Mouse (Mus musculus) embryonic facial prominence, embryonic 12.5 days (tissue): ENCODE measurements around the gene Ctso. TPM values are rescaled to one million over a fixed set of nuclear protein-coding genes. Genes with fewer than 3 reads are reported as not detected.

Experiments
- ATAC-seq: fragments of 200-750 bp; cut with Nextera tagmentation; 2 replicates; pipeline ENCODE4 v1.8.0; 2017; ENCODE audit not compliant: insufficient number of reproducible peaks, insufficient read depth, low FRiP score, low TSS enrichment
- H3K27ac ChIP-seq: fragments of 300-500 bp; sonication (generic); 2 replicates; pipeline ENCODE4 v1.5.1; 2016; ENCODE audit warnings: mild to moderate bottlenecking
- H3K27me3 ChIP-seq: fragments of 300-500 bp; sonication (generic); 2 replicates; pipeline ENCODE4 v1.6.1; 2016; ENCODE audit warnings: mild to moderate bottlenecking, moderate library complexity
- H3K36me3 ChIP-seq: fragments of 300-500 bp; sonication (generic); 2 replicates; pipeline ENCODE4 v1.6.1; 2016; ENCODE audit warnings: mild to moderate bottlenecking
- H3K4me1 ChIP-seq: fragments of 300-500 bp; sonication (generic); 2 replicates; pipeline ENCODE4 v1.6.1; 2016
- H3K4me2 ChIP-seq: fragments of 300-500 bp; sonication (generic); replicated peaks from 2 replicates; pipeline ENCODE4 v1.6.1; 2016; ENCODE audit warnings: mild to moderate bottlenecking, moderate library complexity
- H3K4me3 ChIP-seq: fragments of 300-500 bp; sonication (generic); 2 replicates; pipeline ENCODE4 v1.5.1; 2016; ENCODE audit warnings: mild to moderate bottlenecking
- H3K9ac ChIP-seq: fragments of 300-500 bp; sonication (generic); 2 replicates; pipeline ENCODE4 v1.6.1; 2016; ENCODE audit warnings: mild to moderate bottlenecking, moderate library complexity
- H3K9me3 ChIP-seq: fragments of 300-500 bp; sonication (generic); 2 replicates; pipeline ENCODE4 v1.6.1; 2016; ENCODE audit warnings: mild to moderate bottlenecking, moderate library complexity
- WGBS: fragments of 180-500 bp; shearing (Covaris S2); methylation state at CpG from one replicate; pipeline ENCODE4 v1.1.7; 2016; 5-methylcytosine and 5-hydroxymethylcytosine counted together
- polyA plus RNA-seq: library from polyadenylated mRNA; unstranded; fragments of >200 nt; fragmentation: Nextera tagmentation; extraction: Ambion mirVana; gene quantifications from 2 replicates; pipeline ENCODE4 v1.2.1, GENCODE M21; 2016

Ctso gene
- polyA plus RNA-seq, result 8.1 TPM in 2 replicates

- Histone ChIP-seq H3K9ac (peak within 1 kb of the TSS; percentile 69), H3K4me2 (peak within 1 kb of the TSS; percentile 44), H3K9me3 (no peaks in the 10 kb centered on the region), H3K4me3 (peak within 1 kb of the TSS; percentile 73), H3K36me3 (no peaks in the 10 kb centered on the region), H3K4me1 (no peaks in the 10 kb centered on the region), H3K27ac (peak within 1 kb of the TSS; percentile 65), H3K27me3 (no peaks in the 10 kb centered on the region)
- ATAC-seq, result peak; percentile 87
- WGBS, result 12% methylated on average over 27 of the region's 27 CpGs
Observed at GRCm38 (mm10) chr3:81932141-81933101, at the start of gene Ctso. Ctso (plus strand) TSS chr3:81932601.

GRCm38 (mm10) chr3:81883916-81884315 lies 48.5 kb upstream of the Ctso start:
- no peak overlapping the region for H3K4me3 ChIP-seq
- H3K9me3 ChIP-seq, result no peaks in the 10 kb centered on the region
- no peak overlapping the region for H3K27ac ChIP-seq
- no peaks in the 10 kb centered on the region for H3K4me1 ChIP-seq
- no peaks in the 10 kb centered on the region for H3K36me3 ChIP-seq
- no peak overlapping the region for H3K4me2 ChIP-seq
- no peak for ATAC-seq
- H3K27me3 ChIP-seq, result no peaks in the 10 kb centered on the region
- no peak overlapping the region for H3K9ac ChIP-seq

DNA sequence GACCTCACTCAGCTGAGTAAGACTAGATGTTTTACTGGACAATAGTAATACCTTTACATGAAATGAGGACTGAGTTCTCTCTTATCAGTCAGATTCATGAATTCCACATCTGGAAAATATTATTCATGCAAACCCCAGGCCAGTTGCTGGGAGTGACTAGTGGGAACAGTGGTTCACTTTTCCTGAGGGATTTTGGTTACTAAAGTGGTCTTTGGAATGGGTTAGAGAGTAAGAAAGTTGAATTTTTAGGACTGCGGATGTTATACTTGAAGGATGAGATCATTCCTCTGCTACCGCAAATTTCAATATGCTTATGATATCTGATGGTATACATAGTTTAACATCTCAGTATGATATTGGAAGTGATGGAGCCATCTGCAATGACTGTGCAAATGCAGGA lies 46.8 kb upstream of the Ctso start:
- no peak overlapping the region for H3K27ac ChIP-seq
- 83% methylated on average over 2 of the region's 2 CpGs for WGBS
- no peak for ATAC-seq
- H3K9me3 ChIP-seq, result no peaks in the 10 kb centered on the region
- no peak overlapping the region for H3K9ac ChIP-seq
- H3K4me2 ChIP-seq, result no peak overlapping the region
- H3K4me1 ChIP-seq, result no peaks in the 10 kb centered on the region
- no peaks in the 10 kb centered on the region for H3K27me3 ChIP-seq
- H3K4me3 ChIP-seq, result no peak overlapping the region
- H3K36me3 ChIP-seq, result no peaks in the 10 kb centered on the region

- Histone ChIP-seq H3K9me3 (no peaks in the 10 kb centered on the region), H3K9ac (no peak overlapping the region), H3K36me3 (no peaks in the 10 kb centered on the region), H3K27me3 (no peaks in the 10 kb centered on the region), H3K27ac (no peak overlapping the region), H3K4me3 (no peak overlapping the region), H3K4me1 (no peaks in the 10 kb centered on the region), H3K4me2 (no peak overlapping the region)
- 46% methylated on average over 6 of the region's 6 CpGs for WGBS
- ATAC-seq, result no peak
Observed at GRCm38 (mm10) chr3:81889137-81889536, 43.3 kb upstream of the Ctso start.

DNA sequence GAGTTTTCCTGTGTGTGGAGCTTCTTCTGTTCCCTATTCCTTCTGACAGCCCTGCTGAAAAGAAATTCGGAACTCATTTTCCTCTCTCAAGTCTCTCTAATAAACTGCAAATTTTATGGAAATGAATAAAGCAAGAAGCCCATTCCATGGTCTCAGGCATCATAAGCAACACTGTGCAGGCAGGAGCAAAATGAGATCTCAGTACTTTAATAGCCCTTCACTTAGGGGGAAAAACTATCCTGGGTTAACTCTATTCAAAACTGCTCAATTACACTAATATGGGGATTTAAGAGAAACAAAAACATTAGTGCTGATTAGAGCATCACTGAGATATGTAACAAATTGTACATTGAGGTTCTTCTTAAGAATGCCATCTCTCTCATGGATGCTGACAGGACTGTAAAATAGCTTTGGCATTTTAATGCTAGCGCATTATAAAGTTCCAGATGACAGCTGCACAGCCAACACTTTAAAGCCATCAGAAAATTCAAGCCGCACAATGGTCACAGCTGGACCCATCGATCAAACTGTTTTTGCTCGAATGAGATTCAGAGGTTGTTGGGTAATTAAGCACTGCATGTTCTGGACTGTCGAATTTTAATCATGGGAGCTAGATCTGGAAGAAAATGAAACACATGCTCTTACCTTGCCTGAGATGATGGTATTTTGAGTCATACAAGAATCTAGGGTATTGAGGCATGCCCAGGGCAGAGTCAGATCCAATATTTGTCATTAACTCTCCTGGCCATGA lies 21.9 kb upstream of the Ctso start:
- no peaks in the 10 kb centered on the region for H3K36me3 ChIP-seq
- no peaks in the 10 kb centered on the region for H3K9me3 ChIP-seq
- no peaks in the 10 kb centered on the region for H3K27me3 ChIP-seq
- no peaks in the 10 kb centered on the region for H3K4me1 ChIP-seq
- no peak overlapping the region for H3K4me2 ChIP-seq
- ATAC-seq, result no peak
- H3K27ac ChIP-seq, result no peak overlapping the region
- WGBS, result 73% methylated on average over 6 of the region's 6 CpGs
- no peak overlapping the region for H3K4me3 ChIP-seq
- H3K9ac ChIP-seq, result no peak overlapping the region

GRCm38 (mm10) chr3:81916030-81916686 lies 16.2 kb upstream of the Ctso start:
- WGBS, result 79% methylated on average over 5 of the region's 5 CpGs
- no peaks in the 10 kb centered on the region for H3K9me3 ChIP-seq
- ATAC-seq, result no peak
- H3K4me2 ChIP-seq, result no peak overlapping the region
- no peaks in the 10 kb centered on the region for H3K27me3 ChIP-seq
- H3K27ac ChIP-seq, result no peak overlapping the region
- no peak overlapping the region for H3K4me3 ChIP-seq
- no peaks in the 10 kb centered on the region for H3K4me1 ChIP-seq
- no peaks in the 10 kb centered on the region for H3K36me3 ChIP-seq
- no peak overlapping the region for H3K9ac ChIP-seq

DNA sequence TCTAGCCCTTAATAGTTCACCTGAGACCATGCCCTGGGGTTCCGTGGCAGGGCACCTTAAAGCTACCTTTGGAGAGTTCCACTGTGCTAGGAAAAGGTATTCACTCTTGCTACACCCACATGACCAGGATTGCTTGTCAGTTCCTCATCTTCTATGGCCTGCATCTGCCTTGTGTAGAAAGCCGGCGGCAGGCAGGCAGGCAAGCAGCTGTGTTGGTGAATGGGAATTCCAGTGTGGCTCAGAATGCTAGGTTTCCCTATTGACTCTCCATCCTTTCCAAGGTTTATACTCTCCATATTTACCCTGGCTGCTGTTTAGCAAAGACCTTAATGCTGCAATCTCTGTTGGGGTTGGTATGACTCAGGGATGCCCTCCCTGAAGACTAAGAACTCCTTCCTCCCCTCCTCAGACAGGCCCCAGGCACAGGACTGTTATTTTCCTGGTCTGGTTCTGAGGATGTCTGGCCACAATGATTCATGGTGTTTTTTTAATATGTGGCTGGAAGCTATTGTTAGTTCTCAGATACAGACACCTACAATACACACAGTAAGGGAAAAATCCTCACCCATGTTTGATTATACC lies 15.0 kb upstream of the Ctso start:
- H3K9ac ChIP-seq, result no peak overlapping the region
- ATAC-seq, result no peak
- H3K4me3 ChIP-seq, result no peak overlapping the region
- no peak overlapping the region for H3K4me2 ChIP-seq
- whole genome bisulfite sequencing, result 90% methylated on average over 3 of the region's 3 CpGs
- no peak overlapping the region for H3K27ac ChIP-seq
- no peaks in the 10 kb centered on the region for H3K36me3 ChIP-seq
- H3K27me3 ChIP-seq, result no peaks in the 10 kb centered on the region
- H3K4me1 ChIP-seq, result no peaks in the 10 kb centered on the region
- no peaks in the 10 kb centered on the region for H3K9me3 ChIP-seq

- no peaks in the 10 kb centered on the region for H3K9me3 ChIP-seq
- no peak overlapping the region for H3K27ac ChIP-seq
- H3K4me1 ChIP-seq, result no peaks in the 10 kb centered on the region
- H3K9ac ChIP-seq, result no peak overlapping the region
- H3K36me3 ChIP-seq, result no peaks in the 10 kb centered on the region
- H3K4me3 ChIP-seq, result no peak overlapping the region
- no peaks in the 10 kb centered on the region for H3K27me3 ChIP-seq
- no peak for ATAC-seq
- no peak overlapping the region for H3K4me2 ChIP-seq
- 88% methylated on average over 8 of the region's 8 CpGs for WGBS
Observed at GRCm38 (mm10) chr3:81918215-81918614, 14.2 kb upstream of the Ctso start.

GRCm38 (mm10) chr3:81919681-81920080 lies 12.7 kb upstream of the Ctso start:
- Histone ChIP-seq H3K36me3 (no peaks in the 10 kb centered on the region), H3K9ac (no peak overlapping the region), H3K4me3 (no peak overlapping the region), H3K27me3 (no peaks in the 10 kb centered on the region), H3K9me3 (no peaks in the 10 kb centered on the region), H3K4me1 (no peaks in the 10 kb centered on the region), H3K27ac (no peak overlapping the region), H3K4me2 (no peak overlapping the region)
- WGBS, result 27% methylated on average over 3 of the region's 3 CpGs
- no peak for ATAC-seq

GRCm38 (mm10) chr3:81922910-81923309 lies 9.5 kb upstream of the Ctso start:
- H3K4me1 ChIP-seq, result no peaks in the 10 kb centered on the region
- no peaks in the 10 kb centered on the region for H3K9me3 ChIP-seq
- no peak overlapping the region for H3K27ac ChIP-seq
- no peak overlapping the region for H3K4me2 ChIP-seq
- 61% methylated on average over 4 of the region's 4 CpGs for WGBS
- H3K9ac ChIP-seq, result no peak overlapping the region
- H3K36me3 ChIP-seq, result no peaks in the 10 kb centered on the region
- no peaks in the 10 kb centered on the region for H3K27me3 ChIP-seq
- no peak overlapping the region for H3K4me3 ChIP-seq
- no peak for ATAC-seq

DNA sequence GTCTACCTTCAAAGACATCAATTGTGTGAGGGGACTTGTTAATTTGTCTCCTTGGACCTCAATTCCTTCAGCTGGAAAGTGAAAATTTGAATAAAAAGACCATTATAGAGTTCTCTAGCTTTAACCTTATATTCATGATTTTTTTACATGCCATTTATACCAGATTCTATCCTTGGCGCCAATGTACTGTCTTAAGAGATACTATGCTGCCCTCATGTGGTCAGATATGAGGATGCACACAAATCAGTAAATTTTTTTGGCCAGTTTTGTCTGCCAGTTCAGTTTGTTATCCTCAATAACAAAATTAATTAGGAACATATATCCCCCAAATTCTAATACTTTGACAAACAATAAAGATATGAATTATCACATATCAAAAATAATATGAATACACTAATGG lies 7.5 kb upstream of the Ctso start:
- WGBS, result 6% methylated on average over 1 of the region's 1 CpGs
- ATAC-seq, result no peak

More for the DNA sequence above, 7.5 kb upstream of the Ctso start:
- Histone ChIP-seq H3K9me3 (no peaks in the 10 kb centered on the region), H3K36me3 (no peaks in the 10 kb centered on the region), H3K27me3 (no peaks in the 10 kb centered on the region), H3K4me1 (no peaks in the 10 kb centered on the region), H3K27ac (no peak overlapping the region), H3K9ac (no peak overlapping the region), H3K4me2 (no peak overlapping the region), H3K4me3 (no peak overlapping the region)
